Mouse (Mus musculus): Measurements from ENCODE around the gene Rpl34. TPM values are rescaled to one million over a fixed set of nuclear protein-coding genes. Genes with fewer than 3 reads are reported as not detected.

Gene Rpl34
- total RNA-seq, 2 experiments from 2014 or later, result 2,689 to 3,590 TPM

GRCm38 (mm10) chr3:130714775-130715568 lies 15.2 kb downstream of the Rpl34 start:
- ATAC-seq (replicated peaks; ENCODE audit: low FRiP score, low TSS enrichment, poor library complexity, severe bottlenecking), result peak; percentile 87

- ATAC-seq (replicated peaks; ENCODE audit: low FRiP score, low TSS enrichment, poor library complexity, severe bottlenecking), result no peak
These were observed 17.3 kb downstream of the Rpl34 start for GRCm38 (mm10) chr3:130712891-130713290.

GRCm38 (mm10) chr3:130710103-130710502 lies 20.1 kb downstream of the Rpl34 start:
- no peak for ATAC-seq (replicated peaks; ENCODE audit: low FRiP score, low TSS enrichment, poor library complexity, severe bottlenecking)

GRCm38 (mm10) chr3:130708967-130709924 lies 21.0 kb downstream of the Rpl34 start, which contains the start of gene Ostc:
Gene Ostc (minus strand): TSS chr3:130709444.
- peak; percentile 97 for ATAC-seq (replicated peaks; ENCODE audit: low FRiP score, low TSS enrichment, poor library complexity, severe bottlenecking)

DNA sequence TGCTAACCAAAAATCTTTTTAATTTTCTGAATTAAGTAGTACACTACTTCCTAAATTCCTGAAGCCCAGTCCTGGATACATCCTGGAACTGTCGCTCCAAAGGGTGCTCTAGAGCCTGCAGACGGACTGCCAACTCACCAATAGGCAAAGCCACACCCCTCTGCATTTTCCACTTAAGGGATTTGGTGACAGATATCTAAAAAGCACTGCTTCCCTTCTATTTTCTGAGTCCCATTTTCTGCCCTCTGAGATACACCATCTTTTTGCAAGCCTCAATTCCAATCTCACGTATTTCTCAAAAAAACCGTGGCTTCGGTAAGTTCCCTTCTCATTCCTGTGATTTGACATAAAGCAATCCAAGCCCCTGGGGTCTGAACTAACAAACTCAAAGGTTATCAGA lies 21.7 kb downstream of the Rpl34 start:
- ATAC-seq (replicated peaks; ENCODE audit: low FRiP score, low TSS enrichment, poor library complexity, severe bottlenecking), result peak; percentile 66

DNA sequence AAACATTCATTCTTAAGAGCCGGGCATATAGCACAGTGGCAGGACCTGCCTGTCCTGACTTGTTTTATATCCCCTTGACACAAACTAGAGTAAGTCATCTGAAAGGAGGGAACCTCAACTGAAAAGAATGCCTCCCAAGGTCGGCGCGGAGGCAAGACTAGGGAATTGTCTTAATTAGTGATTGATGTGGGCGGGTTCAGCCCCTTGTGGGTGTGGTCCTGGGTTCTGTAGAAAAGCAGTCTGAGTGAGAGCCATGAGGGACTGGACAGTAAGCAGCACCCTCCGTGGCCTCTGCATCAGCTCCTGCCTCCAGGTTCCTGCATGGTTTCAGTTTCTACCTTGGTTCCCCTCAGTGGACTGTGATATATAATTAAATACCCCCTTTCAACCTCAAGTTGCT lies 27.9 kb downstream of the Rpl34 start:
- no peak for ATAC-seq (replicated peaks; ENCODE audit: low FRiP score, low TSS enrichment, poor library complexity, severe bottlenecking)

DNA sequence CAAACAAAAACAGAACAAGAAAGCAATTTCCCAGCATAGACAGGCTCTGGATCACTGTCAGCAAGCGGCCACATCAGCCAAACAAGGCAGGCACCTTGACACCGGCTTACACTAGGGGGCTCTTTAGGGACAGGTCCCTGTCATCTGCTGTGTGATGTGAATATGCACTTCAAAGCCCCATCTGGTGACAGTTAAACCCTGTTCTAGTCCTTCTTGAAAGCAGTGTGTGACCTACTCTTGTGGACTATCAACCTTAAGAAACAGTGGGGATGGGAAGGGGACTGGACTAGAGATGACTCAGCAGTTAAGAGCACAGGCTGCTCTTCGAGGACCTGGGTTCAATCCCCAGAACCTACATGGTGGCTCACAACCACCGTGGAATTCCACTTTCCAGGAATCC lies 32.6 kb downstream of the Rpl34 start:
- peak; percentile 54; the same call in 1 of the 2 replicates for ATAC-seq (replicated peaks; ENCODE audit: low FRiP score, low TSS enrichment, poor library complexity, severe bottlenecking)

- ATAC-seq (replicated peaks; ENCODE audit: low FRiP score, low TSS enrichment, poor library complexity, severe bottlenecking), result no peak
These were observed 35.5 kb downstream of the Rpl34 start for GRCm38 (mm10) chr3:130694705-130695104.

- no peak for ATAC-seq (replicated peaks; ENCODE audit: low FRiP score, low TSS enrichment, poor library complexity, severe bottlenecking)
These were observed 36.1 kb downstream of the Rpl34 start for GRCm38 (mm10) chr3:130694041-130694593.

GRCm38 (mm10) chr3:130691596-130692170 lies 38.5 kb downstream of the Rpl34 start:
- peak; percentile 32; the same call in 1 of the 2 replicates for ATAC-seq (replicated peaks; ENCODE audit: low FRiP score, low TSS enrichment, poor library complexity, severe bottlenecking)

DNA sequence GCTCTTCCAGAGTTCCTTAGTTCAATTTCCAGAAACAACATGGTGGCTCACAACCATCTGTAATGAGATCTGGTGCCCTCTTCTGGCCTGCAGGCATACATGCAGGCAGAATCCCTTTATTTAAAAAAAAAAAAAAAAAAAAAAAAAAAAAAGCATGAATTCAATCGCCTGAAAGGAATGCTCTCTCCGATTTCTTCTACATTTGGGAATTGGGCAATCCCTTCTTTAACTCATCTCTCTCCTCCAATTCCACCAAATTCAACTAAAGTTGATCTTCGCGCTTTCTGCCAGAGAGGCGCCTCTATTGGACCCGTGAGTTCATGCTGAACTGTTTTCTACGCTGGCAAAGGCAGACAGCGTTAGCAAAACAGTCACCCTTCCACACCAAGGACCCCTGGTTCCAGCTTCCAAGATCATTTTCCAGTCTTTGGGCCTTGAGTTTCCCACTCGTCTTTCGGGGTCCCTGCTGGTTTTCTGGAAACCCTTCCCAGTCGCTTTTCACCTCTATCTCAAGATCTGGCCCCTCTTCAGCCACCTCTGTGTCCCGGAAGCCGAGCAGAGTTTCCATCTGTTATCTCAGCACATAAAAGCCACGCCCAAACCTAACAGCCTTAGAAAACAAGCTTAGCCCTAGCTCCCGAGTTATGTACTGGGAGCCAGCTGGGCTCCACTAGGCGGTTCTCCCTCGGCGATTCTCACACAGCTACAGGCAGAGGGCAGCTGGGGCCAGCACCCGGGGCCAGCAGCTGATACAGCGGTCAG lies 39.2 kb downstream of the Rpl34 start:
- peak; percentile 91 for ATAC-seq (replicated peaks; ENCODE audit: low FRiP score, low TSS enrichment, poor library complexity, severe bottlenecking)

GRCm38 (mm10) chr3:130689630-130690029 lies 40.6 kb downstream of the Rpl34 start:
- peak; percentile 32 for ATAC-seq (replicated peaks; ENCODE audit: low FRiP score, low TSS enrichment, poor library complexity, severe bottlenecking)

DNA sequence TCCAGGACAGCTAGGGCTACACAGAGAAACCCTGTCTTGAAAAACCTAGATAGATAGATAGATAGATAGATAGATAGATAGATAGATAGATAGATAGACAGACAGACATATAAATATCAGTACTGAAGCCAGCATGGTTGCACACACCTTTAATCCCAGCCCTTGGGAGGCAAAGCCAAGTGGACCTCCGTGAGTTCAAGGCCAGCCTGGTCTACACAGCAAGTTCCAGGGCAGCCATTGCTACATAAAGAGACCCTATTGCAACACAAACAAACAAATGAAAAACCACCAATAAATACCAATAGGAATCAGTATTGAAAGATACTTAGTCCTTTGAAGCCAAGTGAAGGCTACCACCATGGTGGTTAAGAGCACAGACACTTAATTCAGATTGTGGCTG lies 43.1 kb downstream of the Rpl34 start:
- no peak for ATAC-seq (replicated peaks; ENCODE audit: low FRiP score, low TSS enrichment, poor library complexity, severe bottlenecking)

DNA sequence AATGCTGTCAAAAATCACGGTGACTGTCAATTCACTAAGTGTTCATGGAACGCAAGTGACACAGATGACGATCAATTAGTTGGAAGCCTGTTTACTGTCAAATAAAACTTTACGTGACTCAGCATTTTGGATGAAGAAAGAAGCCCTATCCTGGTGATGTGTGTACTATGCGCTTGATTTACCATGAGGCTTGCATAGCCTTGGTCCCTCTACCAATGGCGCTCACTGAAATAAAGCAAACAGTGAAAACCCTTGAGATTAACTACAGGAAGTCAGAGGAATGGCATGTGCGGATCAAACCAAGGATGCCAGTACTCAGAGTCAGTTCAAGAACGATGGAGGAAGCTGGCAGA lies 45.2 kb downstream of the Rpl34 start:
- ATAC-seq (replicated peaks; ENCODE audit: low FRiP score, low TSS enrichment, poor library complexity, severe bottlenecking), result no peak

DNA sequence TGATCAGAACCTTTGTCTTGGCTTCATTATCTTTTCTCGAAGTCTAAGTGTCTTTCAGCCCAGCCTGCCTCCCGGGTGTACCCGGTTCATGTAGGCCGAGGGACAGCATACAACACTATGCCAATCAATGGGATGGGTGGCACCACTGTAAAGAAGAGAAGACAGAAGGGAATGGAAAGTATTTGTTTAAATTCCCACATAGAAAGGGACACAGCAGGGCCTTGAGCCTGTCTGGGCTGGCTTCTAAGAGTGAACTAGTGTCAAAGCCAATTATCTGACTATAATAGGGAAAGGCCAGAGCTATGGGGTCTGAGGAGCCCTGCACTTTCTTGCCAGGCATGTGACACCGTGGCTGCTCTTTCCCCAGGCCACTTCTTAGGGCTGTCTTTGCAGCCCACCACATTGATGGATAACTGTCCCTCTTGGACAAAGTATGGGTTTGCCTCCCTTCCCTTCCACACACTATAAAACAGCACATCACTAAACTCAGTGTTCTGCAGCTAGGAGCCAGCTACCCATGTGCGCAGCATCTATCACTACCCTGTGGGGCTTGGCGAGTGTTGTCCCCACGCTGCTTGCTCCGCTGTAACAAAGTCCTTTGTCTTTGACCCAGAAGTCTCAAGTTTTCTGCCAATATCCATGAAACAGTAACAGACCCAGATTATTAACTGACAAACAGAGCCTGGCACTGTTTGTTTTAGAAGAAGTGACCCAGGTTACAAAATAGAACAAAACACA lies 45.8 kb downstream of the Rpl34 start:
- ATAC-seq (replicated peaks; ENCODE audit: low FRiP score, low TSS enrichment, poor library complexity, severe bottlenecking), result no peak

GRCm38 (mm10) chr3:130683836-130684235 lies 46.4 kb downstream of the Rpl34 start:
- ATAC-seq (replicated peaks; ENCODE audit: low FRiP score, low TSS enrichment, poor library complexity, severe bottlenecking), result no peak

- ATAC-seq (replicated peaks; ENCODE audit: low FRiP score, low TSS enrichment, poor library complexity, severe bottlenecking), result no peak
These were observed 48.0 kb downstream of the Rpl34 start for GRCm38 (mm10) chr3:130682183-130682582.

DNA sequence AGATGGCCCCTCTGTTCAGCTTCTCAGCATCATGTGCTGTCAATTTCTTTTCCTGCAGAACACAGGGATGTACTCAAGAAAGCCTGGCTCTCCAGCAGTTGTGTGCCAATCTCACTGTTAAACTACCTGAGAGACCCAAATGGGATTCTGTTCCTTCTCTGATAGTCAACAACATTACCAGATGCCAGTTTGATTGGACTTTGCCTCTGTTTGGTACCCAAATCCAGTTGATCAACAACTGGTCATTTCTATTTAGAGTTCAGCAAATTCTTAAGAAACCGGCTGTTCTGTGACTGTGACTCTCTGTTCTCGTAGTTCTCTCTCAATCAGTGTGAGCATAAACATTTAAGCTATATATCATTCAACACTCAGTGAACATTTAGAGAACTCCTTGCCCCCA lies 49.0 kb downstream of the Rpl34 start:
- ATAC-seq (replicated peaks; ENCODE audit: low FRiP score, low TSS enrichment, poor library complexity, severe bottlenecking), result no peak

Data from megakaryocyte-erythroid progenitor cell, adult 5-6 weeks (primary cell).